Mouse (Mus musculus) lung, adult 18-20 months (tissue): ENCODE measurements at regions not wholly inside any gene's neighbourhood (a gene's known extent, or its start where the extent isn't known, plus 50 kb on each side); places are given as distances from the start of the nearest gene placed in this dataset.
A peak's percentile ranks its signal among the peaks of the same experiment; 100 is the strongest.

Experiments
- DNase-seq, 2 experiments: peaks; one replicate each; pipeline ENCODE4 v3.0.0; 2022; ENCODE audit warnings: mixed read lengths in 2 of 2

GRCm38 (mm10) chr6:51757131-51757530 lies 233.4 kb downstream of the Snx10 start:
- DNase-seq = no peak

GRCm38 (mm10) chr6:51757746-51758145 lies 234.0 kb downstream of the Snx10 start:
- DNase-seq = no peak

GRCm38 (mm10) chr6:51758781-51759180 lies 235.1 kb downstream of the Snx10 start:
- DNase-seq = no peak

- DNase-seq = no peak
Observed at GRCm38 (mm10) chr6:51760372-51760771, 236.7 kb downstream of the Snx10 start.

- peak in 1 of 2 experiments; percentile 18 for DNase-seq
Observed at GRCm38 (mm10) chr6:51761506-51761905, 237.8 kb downstream of the Snx10 start.

- no peak for DNase-seq
Observed at GRCm38 (mm10) chr6:51766482-51766881, 242.8 kb downstream of the Snx10 start.

GRCm38 (mm10) chr6:51767582-51768341 lies 244.1 kb downstream of the Snx10 start:
- DNase-seq = no peak

GRCm38 (mm10) chr6:51771001-51771400 lies 241.3 kb downstream of the Skap2 start:
- peak in 1 of 2 experiments; percentile 16 for DNase-seq

- DNase-seq = no peak
Observed at GRCm38 (mm10) chr6:51771424-51771823, 240.9 kb downstream of the Skap2 start.

GRCm38 (mm10) chr6:51774771-51775170 lies 237.6 kb downstream of the Skap2 start:
- no peak for DNase-seq

GRCm38 (mm10) chr6:51785615-51786014 lies 226.7 kb downstream of the Skap2 start:
- no peak for DNase-seq

GRCm38 (mm10) chr6:51786836-51787235 lies 225.5 kb downstream of the Skap2 start:
- no peak for DNase-seq

- DNase-seq = no peak
Observed at GRCm38 (mm10) chr6:51788156-51788555, 224.2 kb downstream of the Skap2 start.

- no peak for DNase-seq
Observed at GRCm38 (mm10) chr6:51790293-51790692, 222.1 kb downstream of the Skap2 start.

- no peak for DNase-seq
Observed at GRCm38 (mm10) chr6:51790693-51791092, 221.7 kb downstream of the Skap2 start.

GRCm38 (mm10) chr6:51795300-51795699 lies 217.0 kb downstream of the Skap2 start:
- DNase-seq = peak; percentile 26 to 36

GRCm38 (mm10) chr6:51798577-51799240 lies 213.6 kb downstream of the Skap2 start:
- DNase-seq = no peak

- DNase-seq = no peak
Observed at GRCm38 (mm10) chr6:51805656-51806055, 206.7 kb downstream of the Skap2 start.
